Mouse (Mus musculus) adrenal gland, adult 18-20 months (tissue): ENCODE results near the gene Ctsq. TPM values are rescaled to one million over a fixed set of nuclear protein-coding genes. Genes with fewer than 3 reads are reported as not detected.
"Not testable (repeated sequence)": the region's sequence is repeated elsewhere in the genome, so short reads cannot be mapped to it uniquely, and the experiment has no call there.

Experiments used
- DNase-seq, 2 experiments: peaks; one replicate each; pipeline ENCODE4 v3.0.0; 2021 to 2022; ENCODE audit warnings: low spot score in 2 of 2
- long read RNA-seq, 2 experiments: library from polyadenylated mRNA; stranded (forward); transcript quantifications; one replicate each; pipeline ENCODE4 v2.0.0; 2021
- total RNA-seq, 2 experiments: library from RNA; stranded (reverse); gene quantifications; 1 replicate in 1 of 2; 2 replicates in 1 of 2; pipeline ENCODE4 v1.2.3; 2021

The Ctsq gene
- not detected for total RNA-seq
- long read RNA-seq, experiment 1: 0 reads
- long read RNA-seq, experiment 2: 0 reads

- DNase-seq: no peak
Measured at GRCm38 (mm10) chr13:61040531-61040930, at the start of gene Ctsq. TSS of gene Ctsq (minus strand) at chr13:61040631.

GRCm38 (mm10) chr13:61022785-61023184, 17.6 kb downstream of the Ctsq start:
- no peak for DNase-seq

GRCm38 (mm10) chr13:61021844-61022243, 18.6 kb downstream of the Ctsq start:
- DNase-seq: no peak

- DNase-seq: no peak
Measured at GRCm38 (mm10) chr13:61010171-61010570, 30.3 kb downstream of the Ctsq start.

- no peak for DNase-seq
Measured at GRCm38 (mm10) chr13:61005859-61006258, 34.6 kb downstream of the Ctsq start, which contains the start of gene Ctsj. TSS of gene Ctsj (minus strand) at chr13:61005959.

- no peak for DNase-seq
Measured at GRCm38 (mm10) chr13:60997600-60997999, 42.8 kb downstream of the Ctsq start.

- DNase-seq: not testable (repeated sequence)
Measured at GRCm38 (mm10) chr13:60986915-60987314, 53.5 kb downstream of the Ctsq start.

Other genes starting within 250 kb of the Ctsq start
- not detected for gene Ctsll3, start 237.8 kb downstream of the Ctsq start, total RNA-seq
- gene 4930486L24Rik, start 176.2 kb downstream of the Ctsq start, total RNA-seq: 10 to 100 TPM in 1 of 2 experiments, under 1 TPM in 1; 0.77 to 49.1 TPM
- gene Gm49392, start 143.7 kb downstream of the Ctsq start, total RNA-seq: under 1 TPM; 0.46 to 0.74 TPM
- 1 to 10 TPM; 4.4 to 6.2 TPM for gene Ctla2b, start 143.2 kb downstream of the Ctsq start, total RNA-seq
- not detected for gene Tpbpb, start 135.8 kb downstream of the Ctsq start, total RNA-seq
- gene Gm49393, start 105.0 kb downstream of the Ctsq start, total RNA-seq: not detected
- gene Gm49391, start 104.1 kb downstream of the Ctsq start, total RNA-seq: 1 to 10 TPM; 2.0 to 2.2 TPM
- 10 to 100 TPM; 33.0 to 41.6 TPM for gene Ctla2a, start 104.0 kb downstream of the Ctsq start, total RNA-seq
- gene Tpbpa, start 98.6 kb downstream of the Ctsq start, total RNA-seq: not detected
- under 1 TPM in 1 of 2 experiments, not detected in 1; 0.27 TPM for gene Ctsj, start 34.7 kb downstream of the Ctsq start, total RNA-seq
- gene Ctsr, start 123.6 kb upstream of the Ctsq start, total RNA-seq: not detected
- not detected for gene Cts6, start 162.8 kb upstream of the Ctsq start, total RNA-seq
- gene Cts8, start 214.7 kb upstream of the Ctsq start, total RNA-seq: not detected
- not detected for gene Gm49398, start 248.2 kb upstream of the Ctsq start, total RNA-seq